Mouse (Mus musculus) ES-Bruce4 (cell line): Measurements from ENCODE around the gene St6galnac3.

Experiments used
- CTCF ChIP-seq: IDR thresholded peaks from one replicate; pipeline ENCODE4 v1.8.1; 2011; ENCODE audit warnings: low read depth, low read length
- EP300 ChIP-seq: IDR thresholded peaks from 2 replicates; pipeline ENCODE4 v1.6.1; 2011; ENCODE audit warnings: low read depth, low read length; ENCODE audit not compliant: insufficient read depth
- POLR2A ChIP-seq: IDR thresholded peaks from one replicate; pipeline ENCODE4 v1.8.1; 2011; ENCODE audit warnings: low read length; ENCODE audit not compliant: insufficient read depth

- TF ChIP-seq CTCF: no peak
- no peak for TF ChIP-seq POLR2A
- TF ChIP-seq EP300: no peak
Measured at GRCm38 (mm10) chr3:153648713-153649112, 76.3 kb downstream of the St6galnac3 start.
